Mouse (Mus musculus) cerebellum, adult 11-12 months (tissue): ENCODE measurements around the gene Lrrc49.

Experiments
- DNase-seq: peaks from one replicate; pipeline ENCODE4 v3.0.0; 2022

Lrrc49 gene

GRCm38 (mm10) chr9:60592363-60592762, 95.6 kb downstream of the Lrrc49 start:
- no peak for DNase-seq

DNA sequence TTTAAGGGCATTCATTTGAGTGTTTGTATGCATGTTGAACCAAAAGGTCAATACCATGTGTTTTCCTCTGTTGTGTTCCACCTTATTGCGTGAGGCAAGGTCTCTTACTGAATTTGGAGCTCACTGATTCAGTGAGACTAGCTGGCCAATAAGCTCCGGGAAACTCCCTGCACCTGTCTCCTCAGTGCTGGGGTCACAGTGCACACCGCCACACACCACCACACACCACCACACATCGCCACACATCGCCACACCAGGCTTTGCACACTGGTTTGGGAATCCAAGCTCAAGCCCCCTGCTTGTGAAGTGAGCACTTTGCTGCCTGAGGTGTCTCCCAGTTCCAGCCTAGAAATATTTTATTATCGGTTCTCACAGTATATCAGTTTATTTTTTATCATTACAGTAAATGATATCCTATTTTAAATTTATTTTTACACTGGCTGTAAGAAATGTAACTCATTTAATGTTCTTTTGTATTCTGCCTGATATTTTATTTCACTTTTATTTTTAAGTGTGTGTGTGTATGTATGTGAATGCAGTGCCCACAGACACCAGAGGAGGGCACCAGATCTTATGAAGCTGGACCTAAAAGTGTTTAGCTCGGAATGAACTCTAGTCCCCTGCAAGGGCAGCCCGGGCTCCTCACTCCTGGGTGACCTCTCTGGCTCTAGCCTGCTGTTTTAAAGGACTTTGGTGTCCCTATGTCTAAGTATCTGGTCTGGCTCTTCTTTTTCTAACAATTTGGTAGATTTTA, 96.9 kb downstream of the Lrrc49 start:
- DNase-seq: no peak

GRCm38 (mm10) chr9:60588914-60589313, 99.0 kb downstream of the Lrrc49 start:
- peak; percentile 60 for DNase-seq

DNA sequence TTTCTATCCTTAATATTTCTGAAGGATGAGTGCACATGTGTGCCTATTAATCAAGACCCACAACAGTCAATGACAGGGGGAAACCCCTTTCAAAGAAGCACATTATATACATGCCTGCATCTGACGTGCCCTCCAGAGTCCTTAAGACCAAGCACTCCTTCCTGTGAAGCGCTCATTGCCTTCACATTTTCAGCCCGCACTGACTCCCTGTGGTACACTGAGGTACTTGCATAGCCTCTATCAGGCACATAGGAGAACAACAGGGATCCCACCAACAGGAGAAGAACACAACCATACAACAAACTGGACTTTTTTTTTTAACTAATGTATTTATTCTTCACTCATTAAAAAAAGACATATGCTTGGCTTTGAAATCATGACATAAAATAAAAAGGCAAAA, 101.0 kb downstream of the Lrrc49 start:
- DNase-seq: no peak

DNA sequence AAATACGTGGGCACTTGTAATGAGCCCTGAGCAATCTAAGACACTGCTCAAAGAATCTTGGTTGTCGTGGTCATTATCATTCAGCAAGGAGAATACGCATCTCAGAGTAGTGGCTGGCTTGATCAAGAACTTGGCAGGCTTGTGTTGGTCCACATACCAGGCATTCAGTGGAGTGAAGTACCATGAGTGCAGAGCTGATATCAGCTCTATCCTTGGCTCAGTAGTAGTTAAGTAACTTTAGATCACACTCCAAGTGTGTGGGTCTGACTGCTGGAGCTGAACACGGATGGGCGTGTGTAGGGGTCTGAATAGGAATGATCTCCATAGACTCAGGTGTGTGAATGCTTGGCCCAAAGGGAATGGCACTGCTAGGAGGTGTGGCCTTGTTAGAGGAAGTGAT, 102.8 kb downstream of the Lrrc49 start:
- no peak for DNase-seq

DNA sequence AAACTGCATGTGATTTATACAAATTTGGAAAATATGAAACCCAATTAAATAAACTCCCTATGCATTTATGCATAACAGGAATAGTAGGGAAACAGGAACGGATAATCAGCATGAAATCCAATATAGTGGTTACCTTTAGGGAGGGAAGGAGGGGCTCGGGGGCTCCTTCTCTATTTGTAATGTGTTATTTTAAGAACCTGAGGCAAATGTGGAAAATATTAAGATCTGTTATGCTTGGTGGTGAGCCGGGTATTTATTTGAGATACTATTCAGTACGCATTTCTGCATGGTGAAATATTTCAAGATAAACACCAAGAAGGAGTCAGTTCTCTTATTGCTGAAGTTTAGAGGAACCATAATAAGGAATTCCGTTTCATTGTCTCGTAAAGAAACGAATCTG, 105.4 kb downstream of the Lrrc49 start:
- DNase-seq: no peak

- no peak for DNase-seq
These were observed 114.9 kb downstream of the Lrrc49 start for GRCm38 (mm10) chr9:60573011-60573410.

GRCm38 (mm10) chr9:60571725-60572124, 116.2 kb downstream of the Lrrc49 start:
- DNase-seq: no peak

DNA sequence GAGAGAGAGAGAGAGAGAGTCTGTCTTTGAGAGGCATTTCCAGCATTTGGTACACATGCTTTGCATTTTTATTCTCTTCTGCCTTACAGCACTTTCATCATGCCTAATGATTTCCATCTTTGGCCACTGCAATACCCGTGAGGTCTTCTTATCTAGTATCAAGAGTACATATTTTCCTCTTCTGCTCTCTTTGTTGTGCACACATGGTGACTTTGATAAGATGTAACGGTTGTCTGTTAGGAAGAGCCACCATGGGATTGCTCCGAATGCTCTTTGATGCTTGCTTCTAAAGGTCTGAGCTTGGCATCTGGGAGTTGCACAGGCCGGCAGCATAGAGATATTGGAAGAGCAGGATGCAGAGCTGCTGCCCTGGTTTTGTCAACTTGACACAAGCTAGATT, 116.9 kb downstream of the Lrrc49 start:
- DNase-seq: no peak

- DNase-seq: no peak
These were observed 118.6 kb downstream of the Lrrc49 start for GRCm38 (mm10) chr9:60569366-60569765.

DNA sequence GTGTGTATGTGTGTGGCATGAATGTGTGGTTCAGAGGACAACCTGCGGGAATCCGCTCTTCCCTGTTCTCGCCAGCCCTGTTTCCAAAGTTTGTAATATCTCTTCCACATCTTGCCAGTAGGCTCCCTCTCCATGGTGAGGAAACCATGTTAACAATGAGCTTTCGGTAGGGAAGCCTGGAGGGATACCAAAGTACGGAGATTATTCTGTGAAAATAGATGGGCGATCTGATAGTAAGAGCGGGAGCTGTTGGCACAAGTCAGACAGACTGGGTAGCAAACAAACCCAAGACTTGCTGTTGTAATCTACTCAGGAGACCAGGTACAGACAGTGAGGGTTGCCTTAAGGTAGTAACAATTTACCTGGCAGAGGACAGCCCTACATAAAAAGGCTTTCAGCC, 124.1 kb downstream of the Lrrc49 start:
- DNase-seq: no peak

- no peak for DNase-seq
These were observed 125.3 kb downstream of the Lrrc49 start for GRCm38 (mm10) chr9:60562443-60563371.

DNA sequence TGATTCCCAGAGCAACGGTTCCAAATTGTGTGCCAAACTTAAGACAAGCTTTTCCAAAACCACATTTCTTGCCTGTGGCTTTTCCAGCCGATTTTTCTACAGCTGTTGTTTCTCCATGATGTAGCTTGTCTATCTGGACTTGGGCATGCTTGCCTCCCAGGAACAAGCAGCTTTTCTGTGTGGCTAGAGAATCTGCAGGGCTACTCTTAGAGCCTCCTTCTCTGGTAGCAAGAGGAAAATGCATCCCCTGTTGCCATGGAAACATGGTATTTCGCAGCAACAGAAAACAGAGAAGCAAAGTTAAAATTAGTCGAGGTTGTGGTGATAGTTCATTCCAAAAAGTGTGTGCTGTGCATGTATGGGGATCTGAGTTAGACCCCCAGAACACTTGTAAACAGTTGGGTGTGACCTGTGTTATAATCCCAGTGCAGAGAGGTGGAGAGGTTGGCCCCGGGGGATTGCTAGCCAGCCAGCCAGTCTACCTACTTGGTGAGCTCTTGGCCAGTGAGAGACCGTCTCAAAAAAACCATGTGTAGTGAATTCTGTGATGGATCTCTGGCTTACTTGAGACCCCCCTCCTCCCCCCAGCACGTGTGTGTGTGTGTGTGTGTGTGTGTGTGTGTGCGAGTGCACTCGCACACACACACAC, 126.2 kb downstream of the Lrrc49 start:
- no peak for DNase-seq

GRCm38 (mm10) chr9:60558507-60558906, 129.5 kb downstream of the Lrrc49 start:
- DNase-seq: no peak

DNA sequence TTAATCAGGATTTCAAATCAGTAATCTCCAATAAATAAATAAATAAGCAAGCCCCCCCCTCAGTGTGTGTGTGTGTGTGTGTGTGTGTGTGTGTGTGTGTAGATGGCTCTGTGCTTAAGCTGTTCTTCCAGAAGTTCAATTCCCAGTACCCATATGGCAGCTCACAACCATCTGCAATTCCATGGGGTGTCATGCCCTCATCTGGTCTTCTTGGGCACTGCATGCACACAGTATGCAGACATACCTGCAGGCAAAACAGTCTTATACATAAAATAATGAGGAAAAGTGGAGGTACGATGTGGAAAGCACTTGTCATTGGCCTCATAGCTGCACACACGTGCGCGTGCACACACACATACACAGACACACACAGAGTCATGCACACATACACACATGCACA, 136.7 kb downstream of the Lrrc49 start:
- no peak for DNase-seq

GRCm38 (mm10) chr9:60548182-60548581, 139.8 kb downstream of the Lrrc49 start:
- peak; percentile 15 for DNase-seq

DNA sequence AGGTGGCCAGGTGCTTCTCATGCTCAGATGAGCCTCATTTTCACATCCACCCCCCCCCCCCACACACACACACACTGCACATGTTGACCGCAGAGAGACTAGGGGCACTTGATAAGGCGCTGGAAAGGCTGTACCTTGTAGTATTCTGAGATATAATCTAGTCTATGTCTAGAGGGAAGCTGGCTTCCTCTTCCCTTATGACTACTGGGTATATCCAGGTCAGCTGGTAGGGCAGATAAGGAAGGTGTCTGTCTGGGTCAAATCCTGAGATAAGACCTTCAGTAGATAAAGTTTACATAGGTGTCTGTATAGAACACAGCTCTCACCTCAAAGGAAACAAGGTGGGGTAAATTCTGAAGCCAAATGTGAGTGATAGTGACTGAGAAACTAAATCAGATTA, 141.8 kb downstream of the Lrrc49 start:
- DNase-seq: no peak

DNA sequence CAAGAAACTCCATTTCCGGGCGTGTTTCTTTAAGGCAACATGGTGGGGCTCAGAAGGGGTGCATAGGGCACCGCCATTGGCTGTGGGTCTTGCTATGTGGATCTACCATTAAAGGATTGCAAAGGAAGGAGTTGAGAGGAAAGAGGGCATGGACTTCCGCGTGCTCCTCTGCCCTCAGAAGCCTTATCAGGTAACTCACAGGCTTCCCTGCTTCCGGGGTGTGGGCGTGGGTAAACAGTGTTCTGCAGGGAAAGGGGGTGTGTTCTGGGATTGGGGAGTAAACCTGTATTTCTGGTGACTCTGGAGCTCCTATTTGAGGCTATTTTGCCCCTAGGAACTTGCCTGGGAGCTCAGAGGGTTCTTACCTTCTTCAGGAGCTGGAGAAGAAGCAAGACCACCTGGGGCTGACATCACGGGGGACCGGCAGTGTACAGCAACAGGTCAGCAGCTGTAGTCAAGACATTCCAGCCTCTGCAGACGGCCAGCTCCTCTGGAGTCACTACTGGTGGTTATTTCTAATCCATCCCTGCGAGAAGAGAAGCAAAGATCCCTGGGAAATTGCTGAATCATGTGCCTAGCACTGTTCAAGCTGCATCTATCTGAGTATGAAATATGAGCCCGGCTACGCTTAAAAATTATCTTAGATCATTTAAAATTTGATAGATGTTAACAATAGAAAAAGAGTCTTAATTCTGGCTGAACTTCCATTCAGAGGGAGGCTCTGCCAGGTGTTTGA, 142.4 kb downstream of the Lrrc49 start:
- DNase-seq: no peak

DNA sequence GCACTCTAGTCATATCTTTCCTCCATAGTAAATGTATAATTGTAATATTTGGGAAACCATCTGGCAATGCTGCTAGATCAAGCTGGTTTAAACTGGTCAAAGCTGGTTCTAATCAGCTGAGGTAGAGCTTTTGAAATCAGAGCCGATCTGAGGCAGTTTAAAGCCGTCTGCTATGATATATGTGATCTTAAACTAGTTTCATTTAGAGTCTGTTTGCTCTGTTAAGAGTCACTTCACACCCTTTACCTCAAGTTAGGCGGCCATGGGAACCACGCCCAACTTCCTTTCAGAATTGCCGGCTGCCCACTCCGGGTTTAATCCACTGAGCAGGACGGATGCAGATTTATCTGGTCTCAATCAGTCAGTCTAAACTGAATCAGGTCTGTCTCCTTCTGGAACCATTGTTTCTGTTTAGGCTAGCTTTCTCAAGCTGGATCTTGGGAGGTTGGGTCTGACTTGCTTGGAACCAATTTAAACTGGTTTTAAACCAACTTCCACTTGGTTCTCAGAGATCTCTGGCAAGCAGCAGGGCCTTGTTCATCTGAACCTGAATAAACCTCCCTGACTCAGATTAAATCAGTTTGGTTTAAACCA, 144.4 kb downstream of the Lrrc49 start:
- DNase-seq: no peak

GRCm38 (mm10) chr9:60530310-60530709, 157.6 kb downstream of the Lrrc49 start:
- no peak for DNase-seq

GRCm38 (mm10) chr9:60529348-60530243, 158.4 kb downstream of the Lrrc49 start:
- no peak for DNase-seq
